Mouse (Mus musculus) hindbrain, postnatal 0 days (tissue): ENCODE results near the gene Tppp. TPM values are rescaled to one million over a fixed set of nuclear protein-coding genes. Genes with fewer than 3 reads are reported as not detected.
"Not testable (repeated sequence)": the region's sequence is repeated elsewhere in the genome, so short reads cannot be mapped to it uniquely, and the experiment has no call there.

ENCODE experiments used
- ATAC-seq: fragments of 200-750 bp; cut with Nextera tagmentation; 2 replicates; pipeline ENCODE4 v1.8.0; 2017; ENCODE audit warnings: mild to moderate bottlenecking, moderate TSS enrichment, moderate library complexity
- DNase-seq: peaks from one replicate; pipeline ENCODE4 v3.0.0-alpha.2; 2015; ENCODE audit warnings: low spot score
- H3K27ac ChIP-seq: fragments of 300-500 bp; sonication (generic); 2 replicates; pipeline ENCODE4 v1.5.1; 2014; ENCODE audit warnings: mild to moderate bottlenecking
- H3K27me3 ChIP-seq: fragments of 300-500 bp; sonication (generic); 2 replicates; pipeline ENCODE4 v1.6.1; 2014; ENCODE audit warnings: low read length, mixed read lengths; ENCODE audit not compliant: insufficient read depth
- H3K36me3 ChIP-seq: fragments of 300-500 bp; sonication (generic); 2 replicates; pipeline ENCODE4 v1.6.1; 2014; ENCODE audit warnings: low read length, mixed read lengths; ENCODE audit not compliant: insufficient read depth
- H3K4me1 ChIP-seq: fragments of 300-500 bp; sonication (generic); 2 replicates; pipeline ENCODE4 v1.6.1; 2014; ENCODE audit warnings: antibody characterized with exemption, low read length, mixed read lengths; ENCODE audit not compliant: insufficient read depth
- H3K4me2 ChIP-seq: fragments of 300-500 bp; sonication (generic); 2 replicates; pipeline ENCODE4 v1.6.1; 2014; ENCODE audit warnings: low read depth, mild to moderate bottlenecking, low read length, moderate library complexity, mixed read lengths
- H3K4me3 ChIP-seq: fragments of 300-500 bp; sonication (generic); 2 replicates; pipeline ENCODE4 v1.5.1; 2014; ENCODE audit warnings: low read length
- H3K9ac ChIP-seq: fragments of 300-500 bp; sonication (generic); replicated peaks from 2 replicates; pipeline ENCODE4 v1.6.1; 2014; ENCODE audit warnings: mild to moderate bottlenecking, low read length, moderate library complexity, mixed read lengths
- H3K9me3 ChIP-seq: fragments of 300-500 bp; sonication (generic); 2 replicates; pipeline ENCODE4 v1.6.1; 2016; ENCODE audit warnings: low read length, mixed read lengths
- CTCF ChIP-seq: IDR thresholded peaks from 2 replicates; pipeline ENCODE4 v1.5.1; 2016; ENCODE audit warnings: antibody characterized with exemption, control low read depth, low read depth
- WGBS: fragments of 180-500 bp; shearing (Covaris S2); extraction: QIAGEN DNeasy Blood & Tissue Kit; methylation state at CpG from one replicate; pipeline ENCODE4 v1.1.7; 2014; 5-methylcytosine and 5-hydroxymethylcytosine counted together
- polyA plus RNA-seq: library from polyadenylated mRNA; unstranded; fragments of >200 nt; fragmentation: Nextera tagmentation; extraction: Ambion mirVana; gene quantifications from 2 replicates; pipeline ENCODE4 v1.2.1, GENCODE M21; 2015
- total RNA-seq: library from RNA; depleted of rRNA; stranded (reverse); fragments of >200 nt; gene quantifications from 2 replicates; pipeline ENCODE4 v1.2.3, GENCODE M21; 2014; rRNA removed

The Tppp gene
- total and polyA plus RNA-seq, 2 experiments from 2014 or later = 8.7 to 36.6 TPM

- Histone ChIP-seq H3K9ac (peak overlapping the region; percentile 72), H3K9me3 (no peaks in the 10 kb centered on the region), H3K4me3 (peak overlapping the region; percentile 86), H3K36me3 (no peaks in the 10 kb centered on the region), H3K27ac (no peak overlapping the region), H3K4me1 (no peaks in the 10 kb centered on the region), H3K4me2 (peak overlapping the region; percentile 62), H3K27me3 (no peaks in the 10 kb centered on the region)
- ATAC-seq (no peak), DNase-seq (no peak)
- WGBS = 33% methylated on average over 9 of the region's 11 CpGs
- no peak for TF ChIP-seq CTCF
Observed at GRCm38 (mm10) chr13:74062378-74063128, 53.3 kb downstream of the Tppp start.

GRCm38 (mm10) chr13:74063340-74064050 is 54.3 kb downstream of the Tppp start:
- H3K4me1 ChIP-seq = no peaks in the 10 kb centered on the region
- H3K9ac ChIP-seq = no peak overlapping the region
- WGBS = 68% methylated on average over 1 of the region's 1 CpGs
- no peak overlapping the region for H3K4me2 ChIP-seq
- H3K27ac ChIP-seq = no peak overlapping the region
- no peaks in the 10 kb centered on the region for H3K9me3 ChIP-seq
- no peak for TF ChIP-seq CTCF
- DNase-seq = no peak
- H3K4me3 ChIP-seq = no peak overlapping the region
- no peak for ATAC-seq
- no peaks in the 10 kb centered on the region for H3K36me3 ChIP-seq
- no peaks in the 10 kb centered on the region for H3K27me3 ChIP-seq

GRCm38 (mm10) chr13:74066576-74066975 is 57.4 kb downstream of the Tppp start:
- WGBS = 82% methylated on average over 1 of the region's 1 CpGs
- Histone ChIP-seq H3K27ac (no peak overlapping the region), H3K4me1 (no peaks in the 10 kb centered on the region), H3K9me3 (no peaks in the 10 kb centered on the region), H3K36me3 (no peaks in the 10 kb centered on the region), H3K9ac (no peak overlapping the region), H3K4me3 (no peak overlapping the region), H3K4me2 (no peak overlapping the region), H3K27me3 (no peaks in the 10 kb centered on the region)
- ATAC-seq (no peak), DNase-seq (no peak)
- no peak for TF ChIP-seq CTCF

DNA sequence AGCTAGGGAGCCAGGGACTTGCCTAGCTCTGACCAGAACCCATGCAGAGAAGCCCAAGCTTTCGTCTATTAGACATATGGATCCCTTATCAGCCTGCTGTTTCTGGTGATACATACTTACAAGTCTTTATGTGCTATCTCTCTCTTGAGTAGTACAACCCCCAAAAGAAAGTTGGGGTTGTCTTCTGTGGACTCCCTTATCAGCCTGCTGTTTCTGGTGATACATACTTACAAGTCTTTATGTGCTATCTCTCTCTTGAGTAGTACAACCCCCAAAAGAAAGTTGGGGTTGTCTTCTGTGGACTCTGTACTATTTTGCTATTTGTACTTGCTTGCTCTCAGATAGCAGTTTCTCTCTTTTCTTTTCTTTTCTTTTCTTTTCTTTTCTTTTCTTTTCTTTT is 62.0 kb downstream of the Tppp start:
- H3K9me3 ChIP-seq, H3K4me2 ChIP-seq, H3K27ac ChIP-seq, H3K9ac ChIP-seq, ATAC-seq, DNase-seq, H3K27me3 ChIP-seq, H3K4me1 ChIP-seq, H3K4me3 ChIP-seq, H3K36me3 ChIP-seq: not testable (repeated sequence)
- whole genome bisulfite sequencing = 63% methylated on average over 1 of the region's 1 CpGs

DNA sequence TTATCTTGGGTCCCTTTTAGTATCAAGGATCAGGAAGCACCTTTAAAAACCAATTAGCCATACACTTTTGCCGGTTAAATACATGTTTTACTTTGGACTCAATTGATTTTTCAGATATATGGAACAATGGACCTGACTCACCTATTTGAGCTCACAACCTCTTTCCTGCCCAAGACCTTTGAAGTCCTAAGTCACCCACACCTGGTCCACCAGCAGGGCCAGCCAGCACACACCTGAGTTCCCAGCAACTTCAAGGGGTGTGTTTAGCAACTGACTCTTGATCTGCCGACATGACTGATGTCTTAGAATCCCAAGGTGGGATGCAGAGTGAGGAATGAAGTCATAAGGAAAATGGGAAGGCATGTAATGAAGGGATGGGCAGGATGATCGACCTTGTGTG is 62.5 kb downstream of the Tppp start:
- H3K27me3 ChIP-seq = no peaks in the 10 kb centered on the region
- no peak for ATAC-seq
- H3K27ac ChIP-seq = no peak overlapping the region
- no peak overlapping the region for H3K9ac ChIP-seq
- no peak overlapping the region for H3K4me2 ChIP-seq
- no peaks in the 10 kb centered on the region for H3K9me3 ChIP-seq
- no peaks in the 10 kb centered on the region for H3K36me3 ChIP-seq
- TF ChIP-seq CTCF = no peak
- no peak for DNase-seq
- H3K4me1 ChIP-seq = no peaks in the 10 kb centered on the region
- WGBS = 80% methylated on average over 3 of the region's 3 CpGs
- no peak overlapping the region for H3K4me3 ChIP-seq

DNA sequence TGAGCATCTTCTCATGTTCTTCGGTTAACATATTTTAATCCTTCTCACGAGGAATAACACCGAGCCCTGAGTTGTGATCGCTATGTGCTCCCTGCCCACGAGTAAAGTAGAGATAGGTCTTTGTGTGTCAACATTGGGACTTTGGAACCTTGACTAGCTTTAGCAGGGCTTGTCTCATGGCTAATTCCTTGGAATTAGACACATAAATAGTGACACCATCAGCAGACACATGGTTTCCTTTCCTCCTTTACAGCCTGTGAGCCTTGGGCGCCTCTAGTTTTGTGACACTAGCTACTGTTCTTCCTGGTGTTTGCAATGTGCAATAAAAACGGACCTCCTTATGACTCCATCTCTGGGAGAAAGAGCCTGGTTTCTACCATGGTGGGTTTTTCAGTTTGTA is 64.2 kb downstream of the Tppp start:
- ATAC-seq (no peak), DNase-seq (no peak)
- no peak for TF ChIP-seq CTCF
- H3K27me3 ChIP-seq = no peaks in the 10 kb centered on the region
- H3K9me3 ChIP-seq = no peaks in the 10 kb centered on the region
- no peak overlapping the region for H3K27ac ChIP-seq
- no peak overlapping the region for H3K4me2 ChIP-seq
- WGBS = 90% methylated on average over 7 of the region's 7 CpGs
- no peaks in the 10 kb centered on the region for H3K4me1 ChIP-seq
- H3K4me3 ChIP-seq = no peak overlapping the region
- no peak overlapping the region for H3K9ac ChIP-seq
- no peaks in the 10 kb centered on the region for H3K36me3 ChIP-seq

Other genes starting within 250 kb of the Tppp start
- gene Nkd2, start 161.8 kb upstream of the Tppp start, total RNA-seq = 18.3 and 24.2 TPM in 2 replicates
- gene Nkd2, start 161.8 kb upstream of the Tppp start, polyA plus RNA-seq = 10.3 and 12.6 TPM in 2 replicates
- 1.9 and 2.6 TPM in 2 replicates for gene Trip13, start 71.6 kb upstream of the Tppp start, total RNA-seq
- gene Trip13, start 71.6 kb upstream of the Tppp start, polyA plus RNA-seq = 10.5 and 11.8 TPM in 2 replicates
- gene Brd9, start 71.6 kb upstream of the Tppp start, total RNA-seq = 68.2 and 71.7 TPM in 2 replicates
- 72.4 and 73.2 TPM in 2 replicates for gene Brd9, start 71.6 kb upstream of the Tppp start, polyA plus RNA-seq
- not detected in 2 replicates for gene Zdhhc11, start 45.6 kb upstream of the Tppp start, total RNA-seq
- not detected in 2 replicates for gene Zdhhc11, start 45.6 kb upstream of the Tppp start, polyA plus RNA-seq
- gene Cep72, start 52.9 kb downstream of the Tppp start, total RNA-seq = 5.3 and 7.0 TPM in 2 replicates
- gene Cep72, start 52.9 kb downstream of the Tppp start, polyA plus RNA-seq = 5.7 and 7.8 TPM in 2 replicates
- 0.07 and 0.58 TPM in 2 replicates for gene Slc9a3, start 112.0 kb downstream of the Tppp start, total RNA-seq
- 0.39 and 1.1 TPM in 2 replicates for gene Slc9a3, start 112.0 kb downstream of the Tppp start, polyA plus RNA-seq
- 79.5 and 110 TPM in 2 replicates for gene Exoc3, start 199.3 kb downstream of the Tppp start, total RNA-seq
- gene Exoc3, start 199.3 kb downstream of the Tppp start, polyA plus RNA-seq = 110 and 111 TPM in 2 replicates